Mouse (Mus musculus) MEL (cell line): Measurements from ENCODE around the gene Gm10277. TPM values are rescaled to one million over a fixed set of nuclear protein-coding genes. Genes with fewer than 3 reads are reported as not detected.

ENCODE experiments used
- DNase-seq: peaks from one replicate; pipeline ENCODE4 v3.0.0; 2011; ENCODE audit warnings: low read depth, low spot score
- H3K27ac ChIP-seq: 2 replicates; pipeline ENCODE4 v1.5.1; 2012; ENCODE audit warnings: low read depth, mild to moderate bottlenecking, control low read depth, low read length, moderate library complexity; ENCODE audit not compliant: control insufficient read depth
- H3K27me3 ChIP-seq, 2 experiments: fragments of 150-350 bp in 1 of 2; sonication (generic) in 1 of 2; 2 replicates each; pipeline ENCODE4 v1.6.1; 2012; ENCODE audit warnings: low read length in 2 of 2, mild to moderate bottlenecking in 2 of 2, improper control_type of control experiment in 1 of 2, moderate library complexity in 1 of 2; ENCODE audit not compliant: insufficient read depth in 2 of 2, control insufficient read depth in 1 of 2
- H3K36me3 ChIP-seq, 2 experiments: 2 replicates each; pipeline ENCODE4 v1.6.1; 2012 to 2014; ENCODE audit warnings: low read length in 2 of 2, improper control_type of control experiment in 1 of 2, inconsistent platforms in 1 of 2, mild to moderate bottlenecking in 1 of 2; ENCODE audit not compliant: insufficient read depth in 2 of 2, control insufficient read depth in 1 of 2
- H3K4me1 ChIP-seq, 2 experiments: fragments of 150-350 bp in 1 of 2; sonication (generic) in 1 of 2; 2 replicates each; pipeline ENCODE4 v1.6.1; 2012; ENCODE audit warnings: low read length in 2 of 2, improper control_type of control experiment in 1 of 2, mild to moderate bottlenecking in 1 of 2; ENCODE audit not compliant: insufficient read depth in 2 of 2, control insufficient read depth in 1 of 2
- H3K4me3 ChIP-seq, 2 experiments: fragments of 150-350 bp in 1 of 2; sonication (generic) in 1 of 2; 2 replicates each; pipeline ENCODE4 v1.5.1; 2012; ENCODE audit warnings: low read depth in 2 of 2, low read length in 2 of 2, mild to moderate bottlenecking in 2 of 2, moderate library complexity in 2 of 2, control low read depth in 1 of 2, improper control_type of control experiment in 1 of 2; ENCODE audit not compliant: control insufficient read depth in 1 of 2, insufficient read depth in 1 of 2
- H3K79me2 ChIP-seq: 2 replicates; pipeline ENCODE4 v1.6.1; 2012; ENCODE audit warnings: mild to moderate bottlenecking, low read length, moderate library complexity; ENCODE audit not compliant: control insufficient read depth, poor library complexity, insufficient read depth
- H3K9ac ChIP-seq: 2 replicates; pipeline ENCODE4 v1.6.1; 2012; ENCODE audit warnings: low read depth, mild to moderate bottlenecking, control low read depth, low read length, moderate library complexity; ENCODE audit not compliant: control insufficient read depth, poor library complexity, severe bottlenecking
- H3K9me3 ChIP-seq: fragments of 150-350 bp; sonication (generic); replicated peaks from 2 replicates; pipeline ENCODE4 v1.6.1; 2012; ENCODE audit warnings: mild to moderate bottlenecking, low read length, improper control_type of control experiment, moderate library complexity; ENCODE audit not compliant: insufficient read depth
- BHLHE40 ChIP-seq: IDR thresholded peaks from 2 replicates; pipeline ENCODE4 v1.6.1; 2012; ENCODE audit warnings: low read depth, mild to moderate bottlenecking, inconsistent platforms, low read length, improper control_type of control experiment, borderline replicate concordance
- CHD1 ChIP-seq: IDR thresholded peaks from 2 replicates; pipeline ENCODE4 v1.6.1; 2012; ENCODE audit warnings: low read depth, mild to moderate bottlenecking, inconsistent platforms, low read length, improper control_type of control experiment
- CHD2 ChIP-seq: IDR thresholded peaks from 2 replicates; pipeline ENCODE4 v1.6.1; 2011; ENCODE audit warnings: low read length, improper control_type of control experiment
- CTCF ChIP-seq, 3 experiments: IDR thresholded peaks in 2 of 3; conservative IDR thresholded peaks in 1 of 3; 2 replicates each; pipeline ENCODE4 v1.5.1; 2011 to 2012; ENCODE audit warnings: low read length in 3 of 3, low read depth in 2 of 3, mild to moderate bottlenecking in 2 of 3, improper control_type of control experiment in 1 of 3, inconsistent platforms in 1 of 3, mixed read lengths in 1 of 3, moderate library complexity in 1 of 3; ENCODE audit not compliant: control insufficient read depth in 1 of 3, insufficient read depth in 1 of 3, poor library complexity in 1 of 3, severe bottlenecking in 1 of 3
- ELF1 ChIP-seq: IDR thresholded peaks from 2 replicates; pipeline ENCODE4 v1.6.1; 2014; ENCODE audit warnings: low read depth, mild to moderate bottlenecking, inconsistent platforms, low read length, improper control_type of control experiment, moderate library complexity
- EP300 ChIP-seq, 2 experiments: IDR thresholded peaks; 2 replicates each; pipeline ENCODE4 v1.6.1; 2011; ENCODE audit warnings: improper control_type of control experiment in 2 of 2, low read length in 2 of 2, low read depth in 1 of 2, mild to moderate bottlenecking in 1 of 2
- ETS1 ChIP-seq: IDR thresholded peaks from 2 replicates; pipeline ENCODE4 v1.6.1; 2012; ENCODE audit warnings: low read depth, mild to moderate bottlenecking, inconsistent platforms, low read length, improper control_type of control experiment, moderate library complexity
- GATA1 ChIP-seq: IDR thresholded peaks from 2 replicates; pipeline ENCODE4 v1.6.1; 2011; ENCODE audit warnings: low read depth, low read length, improper control_type of control experiment
- HCFC1 ChIP-seq: IDR thresholded peaks from 2 replicates; pipeline ENCODE4 v1.6.1; 2012; ENCODE audit warnings: low read depth, mild to moderate bottlenecking, inconsistent platforms, low read length, improper control_type of control experiment, moderate library complexity
- JUND ChIP-seq: IDR thresholded peaks from 2 replicates; pipeline ENCODE4 v1.6.1; 2011; ENCODE audit warnings: low read depth, mild to moderate bottlenecking, improper control_type of control experiment, low read length
- KAT2A ChIP-seq: conservative IDR thresholded peaks from 2 replicates; pipeline ENCODE4 v1.6.1; 2012; ENCODE audit warnings: low read depth, low read length, improper control_type of control experiment, inconsistent platforms
- MAFK ChIP-seq: IDR thresholded peaks from 2 replicates; pipeline ENCODE4 v1.6.1; 2011; ENCODE audit warnings: low read depth, mild to moderate bottlenecking, low read length, improper control_type of control experiment, borderline replicate concordance
- MAX ChIP-seq: IDR thresholded peaks from 2 replicates; pipeline ENCODE4 v1.6.1; 2011; ENCODE audit warnings: low read length, improper control_type of control experiment
- MAZ ChIP-seq: IDR thresholded peaks from 2 replicates; pipeline ENCODE4 v1.6.1; 2012; ENCODE audit warnings: low read depth, mild to moderate bottlenecking, inconsistent platforms, low read length, improper control_type of control experiment
- MEF2A ChIP-seq: IDR thresholded peaks from 2 replicates; pipeline ENCODE4 v1.6.1; 2014; ENCODE audit warnings: low read depth, mild to moderate bottlenecking, inconsistent platforms, low read length, improper control_type of control experiment; ENCODE audit not compliant: poor library complexity, insufficient replicate concordance, severe bottlenecking; ENCODE audit errors: extremely low read depth
- MXI1 ChIP-seq: IDR thresholded peaks from 2 replicates; pipeline ENCODE4 v1.6.1; 2011; ENCODE audit warnings: mild to moderate bottlenecking, low read depth, low read length, improper control_type of control experiment
- MYC ChIP-seq: IDR thresholded peaks from 2 replicates; pipeline ENCODE4 v1.6.1; 2011; ENCODE audit warnings: low read depth, mild to moderate bottlenecking, low read length, improper control_type of control experiment, moderate library complexity
- NELFE ChIP-seq: IDR thresholded peaks from 2 replicates; pipeline ENCODE4 v1.6.1; 2011; ENCODE audit warnings: low read depth, low read length, improper control_type of control experiment
- NRF1 ChIP-seq: IDR thresholded peaks from 2 replicates; pipeline ENCODE4 v1.6.1; 2014; ENCODE audit warnings: low read depth, mild to moderate bottlenecking, inconsistent platforms, low read length, improper control_type of control experiment, moderate library complexity; ENCODE audit not compliant: poor library complexity, insufficient read depth, severe bottlenecking
- POLR2A ChIP-seq, 2 experiments: IDR thresholded peaks; 2 replicates each; pipeline ENCODE4 v1.6.1; 2011 to 2012; ENCODE audit warnings: low read length in 2 of 2, mild to moderate bottlenecking in 2 of 2, control low read depth in 1 of 2, improper control_type of control experiment in 1 of 2, low read depth in 1 of 2, moderate library complexity in 1 of 2; ENCODE audit not compliant: control insufficient read depth in 1 of 2, insufficient read depth in 1 of 2, poor library complexity in 1 of 2
- POLR2AphosphoS2 ChIP-seq: IDR thresholded peaks from 2 replicates; pipeline ENCODE4 v1.6.1; 2011; ENCODE audit warnings: low read length, improper control_type of control experiment
- RCOR1 ChIP-seq: IDR thresholded peaks from 2 replicates; pipeline ENCODE4 v1.6.1; 2012; ENCODE audit warnings: low read depth, mild to moderate bottlenecking, inconsistent platforms, low read length, improper control_type of control experiment
- SIN3A ChIP-seq: IDR thresholded peaks from 2 replicates; pipeline ENCODE4 v1.6.1; 2012; ENCODE audit warnings: low read length, improper control_type of control experiment, inconsistent platforms
- SMC3 ChIP-seq: IDR thresholded peaks from 2 replicates; pipeline ENCODE4 v1.6.1; 2011; ENCODE audit warnings: low read depth, low read length, improper control_type of control experiment
- TAL1 ChIP-seq: IDR thresholded peaks from 2 replicates; pipeline ENCODE4 v1.6.1; 2012; ENCODE audit warnings: mild to moderate bottlenecking, inconsistent platforms, low read length, moderate library complexity, mixed read lengths
- TBP ChIP-seq: IDR thresholded peaks from 2 replicates; pipeline ENCODE4 v1.8.0; 2011; ENCODE audit warnings: low read depth, low read length, improper control_type of control experiment
- TCF12 ChIP-seq: IDR thresholded peaks from 2 replicates; pipeline ENCODE4 v1.6.1; 2014; ENCODE audit warnings: low read depth, mild to moderate bottlenecking, inconsistent platforms, low read length, improper control_type of control experiment, moderate library complexity
- UBTF ChIP-seq: IDR thresholded peaks from 2 replicates; pipeline ENCODE4 v1.6.1; 2012; ENCODE audit warnings: low read depth, mild to moderate bottlenecking, inconsistent platforms, low read length, improper control_type of control experiment, moderate library complexity, borderline replicate concordance; ENCODE audit not compliant: insufficient read depth
- USF1 ChIP-seq: IDR thresholded peaks from 2 replicates; pipeline ENCODE4 v1.6.1; 2014; ENCODE audit warnings: low read depth, mild to moderate bottlenecking, inconsistent platforms, low read length, improper control_type of control experiment, moderate library complexity
- USF2 ChIP-seq, 2 experiments: IDR thresholded peaks; 2 replicates each; pipeline ENCODE4 v1.6.1; 2011 to 2012; ENCODE audit warnings: improper control_type of control experiment in 2 of 2, low read length in 2 of 2, borderline replicate concordance in 1 of 2, inconsistent platforms in 1 of 2, low read depth in 1 of 2, mild to moderate bottlenecking in 1 of 2; ENCODE audit not compliant: insufficient read depth in 1 of 2
- ZC3H11A ChIP-seq: IDR thresholded peaks from 2 replicates; pipeline ENCODE4 v1.6.1; 2012; ENCODE audit warnings: low read depth, mild to moderate bottlenecking, inconsistent platforms, low read length, improper control_type of control experiment
- ZKSCAN1 ChIP-seq: IDR thresholded peaks from 2 replicates; pipeline ENCODE4 v1.6.1; 2012; ENCODE audit warnings: low read depth, mild to moderate bottlenecking, inconsistent platforms, low read length, improper control_type of control experiment, moderate library complexity
- ZMIZ1 ChIP-seq: IDR thresholded peaks from 2 replicates; pipeline ENCODE4 v1.6.1; 2012; ENCODE audit warnings: low read depth, mild to moderate bottlenecking, inconsistent platforms, low read length, improper control_type of control experiment, moderate library complexity
- ZNF384 ChIP-seq: IDR thresholded peaks from 2 replicates; pipeline ENCODE4 v1.6.1; 2012; ENCODE audit warnings: low read depth, mild to moderate bottlenecking, inconsistent platforms, low read length, improper control_type of control experiment
- polyA plus RNA-seq, 2 experiments: library from polyadenylated mRNA; stranded (reverse) in 1 of 2; unstranded in 1 of 2; fragments of >175 nt in 1 of 2; fragments of >200 nt in 1 of 2; gene quantifications; 2 replicates each; pipeline versions ENCODE4 v1.2.1 to v1.2.4; 2012; ENCODE audit warnings: low replicate concordance in 2 of 2, low read depth in 1 of 2; ENCODE audit not compliant: insufficient read length in 2 of 2, insufficient read depth in 1 of 2, missing spikeins in 1 of 2
- total RNA-seq: library from RNA; depleted of rRNA; stranded (reverse); fragments of 300-350 nt; gene quantifications from 2 replicates; pipeline ENCODE4 v1.2.3, GENCODE M21; 2012

The Gm10277 gene
- total and polyA plus RNA-seq, 3 experiments = 0.19 to 0.35 TPM; not detected in 1

DNA sequence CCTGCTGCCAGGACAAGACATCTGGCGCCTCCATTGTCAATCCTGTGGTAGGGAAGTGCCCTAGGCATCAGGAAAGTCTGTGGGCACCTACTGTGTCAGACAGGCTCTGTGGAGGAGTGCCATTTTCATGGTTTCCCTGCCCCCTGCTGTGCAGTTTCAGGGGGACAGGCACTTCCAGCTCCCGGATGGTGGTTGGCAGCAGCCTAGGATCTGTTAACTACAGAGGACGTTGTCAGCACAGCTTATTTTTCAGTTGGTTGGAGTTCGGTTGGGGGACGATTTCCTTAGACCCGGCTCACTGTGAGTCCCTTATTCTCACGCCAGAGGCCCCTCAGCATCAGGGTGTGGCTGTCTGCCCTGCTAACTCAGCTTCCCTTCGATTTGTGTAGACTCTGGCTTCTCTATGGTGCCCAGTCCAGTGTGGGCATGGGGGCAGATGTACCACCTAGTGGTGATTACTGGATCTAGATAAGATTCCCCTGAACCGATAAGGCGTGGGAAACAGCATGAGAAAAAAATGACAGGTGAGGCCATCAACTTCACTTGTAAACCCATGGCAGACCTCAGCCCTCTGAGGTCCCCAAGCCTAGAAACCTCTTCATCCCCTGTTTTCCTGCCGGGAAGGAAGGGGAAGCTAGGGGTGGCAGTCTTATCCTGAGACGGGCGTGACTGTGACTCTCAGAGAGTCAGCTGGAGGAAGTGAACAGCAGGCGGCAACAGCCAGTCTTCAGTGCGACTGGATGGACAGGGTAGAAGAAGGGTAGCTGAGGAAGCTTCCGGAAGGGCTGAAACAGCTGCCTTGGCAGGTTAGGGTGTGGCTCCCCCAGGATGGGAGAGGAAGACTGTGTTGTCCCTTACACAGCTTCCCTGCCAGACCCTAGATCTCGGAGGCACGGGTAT, 3.5 kb downstream of the Gm10277 start:
- peak overlapping the region; percentile 95 for H3K27ac ChIP-seq
- peaks cover 23 to 39% of the 10 kb centered on the region in 2 experiments for H3K4me1 ChIP-seq
- H3K36me3 ChIP-seq = peaks cover 0 to 33% of the 10 kb centered on the region in 2 experiments; a peak in 2 of 4 replicates
- DNase-seq = peak; percentile 85
- H3K27me3 ChIP-seq = no peaks in the 10 kb centered on the region
- H3K79me2 ChIP-seq = no peaks in the 10 kb centered on the region; the same call in 1 of the 2 replicates
- no peaks in the 10 kb centered on the region for H3K9me3 ChIP-seq
- peak overlapping the region; percentile 33 to 54 for H3K4me3 ChIP-seq
- H3K9ac ChIP-seq = peak overlapping the region; percentile 75
- TF ChIP-seq MAFK = no peak
- TF ChIP-seq CTCF (IDR thresholded peaks at IDR 0.05 in 2 of 3, conservative IDR thresholded peaks at IDR 0.05 in 1 of 3; ENCODE audit: control insufficient read depth in 1 of 3, insufficient read depth in 1 of 3, low read depth in 2 of 3, low read length in 3 of 3, poor library complexity in 1 of 3, severe bottlenecking in 1 of 3) = peak in 2 of 3 experiments; percentile 26 to 30; a peak in 4 of 6 replicates
- TF ChIP-seq EP300 (IDR thresholded peaks at IDR 0.05; ENCODE audit: low read depth in 1 of 2, low read length in 2 of 2) = peak in 1 of 2 experiments; percentile 63
- TF ChIP-seq MAX = peak; percentile 53
- TF ChIP-seq UBTF = no peak
- TF ChIP-seq TCF12 = 0 out of 2 replicates have a peak, but pooled peaks have one; percentile 7
- TF ChIP-seq SIN3A = peak; percentile 88
- TF ChIP-seq SMC3 = no peak
- no peak for TF ChIP-seq NRF1
- TF ChIP-seq MXI1 = peak; percentile 76
- no peak for TF ChIP-seq ZNF384
- TF ChIP-seq POLR2AphosphoS2 = no peak
- peak; percentile 69; the same call in 1 of the 2 replicates for TF ChIP-seq MYC
- peak; percentile 96 for TF ChIP-seq ETS1
- no peak for TF ChIP-seq JUND
- peak; percentile 35; the same call in 1 of the 2 replicates for TF ChIP-seq HCFC1
- no peak for TF ChIP-seq MEF2A
- TF ChIP-seq ZC3H11A = no peak
- TF ChIP-seq POLR2A (IDR thresholded peaks at IDR 0.05; ENCODE audit: control insufficient read depth in 1 of 2, insufficient read depth in 1 of 2, low read depth in 1 of 2, low read length in 2 of 2, poor library complexity in 1 of 2) = peak in 1 of 2 experiments; percentile 68; a peak in 2 of 4 replicates
- no peak for TF ChIP-seq USF1
- TF ChIP-seq GATA1 = peak; percentile 88
- TF ChIP-seq BHLHE40 = 0 out of 2 replicates have a peak, but pooled peaks have one; percentile 23
- TF ChIP-seq ZMIZ1 = no peak
- no peak for TF ChIP-seq CHD2
- TF ChIP-seq RCOR1 = 0 out of 2 replicates have a peak, but pooled peaks have one; percentile 45
- peak; percentile 19; the same call in 1 of the 2 replicates for TF ChIP-seq NELFE
- TF ChIP-seq CHD1 = 0 out of 2 replicates have a peak, but pooled peaks have one; percentile 36
- TF ChIP-seq ZKSCAN1 = no peak
- TF ChIP-seq MAZ = no peak
- TF ChIP-seq ELF1 = no peak
- TF ChIP-seq TAL1 = no peak
- TF ChIP-seq TBP = peak; percentile 70
- TF ChIP-seq USF2 (IDR thresholded peaks at IDR 0.05; ENCODE audit: borderline replicate concordance in 1 of 2, insufficient read depth in 1 of 2, low read depth in 1 of 2, low read length in 2 of 2) = no peak
- TF ChIP-seq KAT2A = no peak
